Comparison of ENCODE assay signal across 19 mouse cellular contexts in the genomic region with DNA sequence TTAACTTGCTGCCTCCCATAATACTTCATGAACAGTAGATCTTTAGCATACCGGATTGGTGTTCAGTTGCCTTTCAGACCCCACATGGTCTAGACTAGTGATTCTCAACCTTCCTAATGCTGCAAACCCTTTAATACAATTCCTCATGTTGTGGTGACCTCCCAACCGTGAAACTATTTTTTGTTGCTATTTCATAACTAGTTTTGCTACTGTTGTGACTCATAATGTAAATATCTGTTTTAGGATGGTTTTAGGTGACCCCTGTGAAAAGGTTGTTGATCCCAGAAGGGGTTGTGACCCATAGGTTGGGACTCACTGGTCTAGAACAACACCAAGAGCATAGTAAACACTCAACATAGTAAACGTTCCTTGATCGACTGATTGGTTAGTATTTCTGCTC.
DNase-seq lines count a peak whose midpoint lies in the region; ATAC-seq lines count a peak whose summit lies in the region.
"Had no signal": no experiment of that assay in that cellular context is flagged by ENCODE, and none has a peak within 500 bp of the region (broad histone marks: within the 10 kb centered on the region; RNA-seq: fewer than 3 reads in every experiment).

No protein-coding gene starts in this region.

- H3K36me3 ChIP-seq in heart, embryonic 11.5 days (ENCODE audit: control insufficient read depth, insufficient read depth, low read length): no peaks in the 10 kb centered on the region
- no peaks in the 10 kb centered on the region for H3K36me3 ChIP-seq in midbrain, embryonic 11.5 days (ENCODE audit: control insufficient read depth, insufficient read depth, low read length)
- H3K36me3 ChIP-seq in midbrain, embryonic 13.5 days: no peaks in the 10 kb centered on the region
- H3K36me3 ChIP-seq: G1E had no signal

- WGBS in heart, embryonic 11.5 days (ENCODE audit: insufficient replicate concordance): 89% methylated on average over 4 of the region's 4 CpGs
- 95% methylated on average over 4 of the region's 4 CpGs for WGBS in midbrain, embryonic 11.5 days
- WGBS in midbrain, embryonic 13.5 days: 96% methylated on average over 4 of the region's 4 CpGs

- no peaks in the 10 kb centered on the region for H3K9me3 ChIP-seq in heart, embryonic 11.5 days (replicated peaks; ENCODE audit: control insufficient read depth, low read length)
- H3K9me3 ChIP-seq in midbrain, embryonic 11.5 days (ENCODE audit: control insufficient read depth, low read length): no peaks in the 10 kb centered on the region
- H3K9me3 ChIP-seq in midbrain, embryonic 13.5 days: no peaks in the 10 kb centered on the region

- no peak overlapping the region for H3K4me3 ChIP-seq in heart, embryonic 11.5 days (ENCODE audit: low read depth, low read length)
- no peak overlapping the region for H3K4me3 ChIP-seq in midbrain, embryonic 11.5 days (ENCODE audit: low read depth, low read length)
- no peak overlapping the region for H3K4me3 ChIP-seq in midbrain, embryonic 13.5 days (replicated peaks)

- H3K4me1 ChIP-seq in heart, embryonic 11.5 days (ENCODE audit: control insufficient read depth, insufficient read depth, low read length): no peaks in the 10 kb centered on the region
- H3K4me1 ChIP-seq in midbrain, embryonic 11.5 days (ENCODE audit: control insufficient read depth, insufficient read depth, low read length): no peaks in the 10 kb centered on the region
- peaks cover under 1% of the 10 kb centered on the region; the same call in 1 of the 2 replicates for H3K4me1 ChIP-seq in midbrain, embryonic 13.5 days (replicated peaks)

- no peak overlapping the region for H3K4me2 ChIP-seq in heart, embryonic 11.5 days
- H3K4me2 ChIP-seq in midbrain, embryonic 11.5 days: no peak overlapping the region
- no peak overlapping the region for H3K4me2 ChIP-seq in midbrain, embryonic 13.5 days (replicated peaks)

- no peak overlapping the region for H3K27ac ChIP-seq in heart, embryonic 11.5 days (ENCODE audit: low read depth, low read length)
- H3K27ac ChIP-seq in midbrain, embryonic 11.5 days (ENCODE audit: low read depth, low read length): no peak overlapping the region
- no peak overlapping the region for H3K27ac ChIP-seq in midbrain, embryonic 13.5 days

- no peaks in the 10 kb centered on the region for H3K27me3 ChIP-seq in heart, embryonic 11.5 days (ENCODE audit: control insufficient read depth, insufficient read depth, low read length)
- peaks cover 4% of the 10 kb centered on the region for H3K27me3 ChIP-seq in midbrain, embryonic 11.5 days (ENCODE audit: control insufficient read depth, insufficient read depth, low read length)
- H3K27me3 ChIP-seq in midbrain, embryonic 13.5 days: no peaks in the 10 kb centered on the region
- H3K27me3 ChIP-seq: CH12.LX, Patski had no signal

- peak; percentile 62 for DNase-seq in heart, adult 11 months
- peak; percentile 54 for DNase-seq in midbrain, embryonic 11.5 days (ENCODE audit: low spot score, missing footprints)
- DNase-seq: adrenal gland, adult 2 months; adrenal gland, adult 8-10 months; adrenal gland, postnatal 10 days; adrenal gland, postnatal 14 days; adrenal gland, postnatal 25 days; adrenal gland, postnatal 36 days; B cell, adult 2 months; cerebellum, adult 11 months; cerebellum, adult 11-12 months; cerebellum, adult 18-20 months had no signal

- ATAC-seq in heart, embryonic 11.5 days (replicated peaks; ENCODE audit: insufficient number of reproducible peaks, low FRiP score, low TSS enrichment): no peak
- ATAC-seq in midbrain, embryonic 11.5 days (ENCODE audit: low FRiP score): no peak
- no peak for ATAC-seq in midbrain, embryonic 13.5 days
- ATAC-seq: activated CD4-positive, CD25-positive, alpha-beta regulatory T cell, adult 4 months; CD4-positive, CD25-positive, alpha-beta regulatory T cell, adult 4 months; Patski had no signal

- no peak overlapping the region for H3K9ac ChIP-seq in heart, embryonic 11.5 days (ENCODE audit: low read depth, low read length)
- H3K9ac ChIP-seq in midbrain, embryonic 11.5 days (ENCODE audit: low read length): no peak overlapping the region
- H3K9ac ChIP-seq in midbrain, embryonic 13.5 days (replicated peaks): no peak overlapping the region
